Mouse (Mus musculus) neural tube, embryonic 12.5 days (tissue): ENCODE measurements at regions not wholly inside any gene's neighbourhood (a gene's known extent, or its start where the extent isn't known, plus 50 kb on each side); places are given as distances from the start of the nearest gene placed in this dataset.

Experiments
- ATAC-seq: fragments of 200-750 bp; cut with Nextera tagmentation; 2 replicates; pipeline ENCODE4 v1.8.0; 2017; ENCODE audit warnings: low read depth, mild to moderate bottlenecking, moderate TSS enrichment, moderate library complexity; ENCODE audit not compliant: low FRiP score
- H3K27ac ChIP-seq: fragments of 300-500 bp; sonication (generic); 2 replicates; pipeline ENCODE4 v1.5.1; 2016
- H3K27me3 ChIP-seq: fragments of 300-500 bp; sonication (generic); replicated peaks from 2 replicates; pipeline ENCODE4 v1.6.1; 2016; ENCODE audit warnings: mild to moderate bottlenecking
- H3K36me3 ChIP-seq: fragments of 300-500 bp; sonication (generic); 2 replicates; pipeline ENCODE4 v1.6.1; 2016; ENCODE audit warnings: mild to moderate bottlenecking
- H3K4me1 ChIP-seq: fragments of 300-500 bp; sonication (generic); 2 replicates; pipeline ENCODE4 v1.6.1; 2016
- H3K4me2 ChIP-seq: fragments of 300-500 bp; sonication (generic); replicated peaks from 2 replicates; pipeline ENCODE4 v1.6.1; 2016; ENCODE audit warnings: mild to moderate bottlenecking
- H3K4me3 ChIP-seq: fragments of 300-500 bp; sonication (generic); 2 replicates; pipeline ENCODE4 v1.5.1; 2016
- H3K9ac ChIP-seq: fragments of 300-500 bp; sonication (generic); 2 replicates; pipeline ENCODE4 v1.6.1; 2016; ENCODE audit warnings: mild to moderate bottlenecking
- H3K9me3 ChIP-seq: fragments of 300-500 bp; sonication (generic); 2 replicates; pipeline ENCODE4 v1.6.1; 2016; ENCODE audit warnings: mild to moderate bottlenecking
- WGBS: fragments of 180-500 bp; shearing (Covaris S2); methylation state at CpG from one replicate; pipeline ENCODE4 v1.1.7; 2016; 5-methylcytosine and 5-hydroxymethylcytosine counted together

- WGBS: 74% methylated on average over 8 of the region's 8 CpGs
- H3K27ac ChIP-seq: no peak overlapping the region
- H3K4me3 ChIP-seq: no peak overlapping the region
- no peak overlapping the region for H3K9ac ChIP-seq
- no peak overlapping the region for H3K4me2 ChIP-seq
- no peaks in the 10 kb centered on the region for H3K9me3 ChIP-seq
- no peaks in the 10 kb centered on the region for H3K36me3 ChIP-seq
- no peaks in the 10 kb centered on the region for H3K27me3 ChIP-seq
- ATAC-seq: no peak
- H3K4me1 ChIP-seq: peaks cover 11% of the 10 kb centered on the region; the same call in 1 of the 2 replicates
Observed at GRCm38 (mm10) chr17:9927724-9928123, 258.2 kb upstream of the Pabpc6 start.

DNA sequence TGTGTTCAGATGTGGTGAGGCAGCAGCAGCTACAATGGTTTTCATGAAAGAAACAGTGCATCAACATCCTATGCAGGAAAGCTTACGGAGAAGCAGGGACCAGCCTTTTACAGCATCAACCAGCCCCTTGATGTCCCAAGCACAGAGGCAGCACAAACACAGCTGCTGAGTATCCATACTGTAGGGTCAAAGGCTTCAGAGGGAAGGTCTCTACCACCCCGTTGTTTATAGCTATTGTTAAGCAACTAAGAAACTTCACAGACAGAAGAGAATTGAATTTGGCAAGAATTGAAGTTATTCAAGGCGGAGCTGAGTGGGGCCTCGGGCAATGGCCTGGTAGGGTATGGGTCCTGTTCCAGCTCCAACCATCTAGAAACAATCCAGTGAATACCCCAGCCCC, 256.8 kb upstream of the Pabpc6 start:
- Histone ChIP-seq H3K27me3 (no peaks in the 10 kb centered on the region), H3K9ac (no peak overlapping the region), H3K4me2 (no peak overlapping the region), H3K4me3 (no peak overlapping the region), H3K4me1 (peaks cover 9% of the 10 kb centered on the region; the same call in 1 of the 2 replicates), H3K9me3 (no peaks in the 10 kb centered on the region), H3K27ac (no peak overlapping the region), H3K36me3 (no peaks in the 10 kb centered on the region)
- WGBS: 43% methylated on average over 4 of the region's 4 CpGs
- ATAC-seq: no peak

GRCm38 (mm10) chr17:9921326-9921725, 251.8 kb upstream of the Pabpc6 start:
- no peak for ATAC-seq

DNA sequence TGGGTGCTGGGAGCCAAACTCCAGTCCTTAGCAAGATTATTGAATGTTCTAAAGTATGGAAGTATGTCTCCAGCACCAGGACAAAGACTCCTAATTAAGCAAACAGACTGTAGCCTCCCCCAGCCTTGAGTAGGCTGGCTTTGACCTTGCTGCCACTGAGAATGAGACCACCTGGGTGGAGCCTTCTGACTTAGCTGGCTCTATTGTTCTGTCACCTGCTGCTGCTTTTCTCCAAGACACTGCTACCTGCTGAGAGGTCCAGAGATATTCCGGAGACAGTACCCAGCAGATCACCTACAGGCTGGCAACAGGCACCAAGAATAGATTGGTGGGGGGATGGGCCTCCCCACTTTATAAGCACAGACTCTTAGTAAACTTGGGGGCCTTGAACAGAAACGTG, 247.5 kb upstream of the Pabpc6 start:
- no peak overlapping the region for H3K9ac ChIP-seq
- no peak for ATAC-seq
- WGBS: 27% methylated on average over 2 of the region's 2 CpGs
- H3K9me3 ChIP-seq: no peaks in the 10 kb centered on the region
- H3K36me3 ChIP-seq: no peaks in the 10 kb centered on the region
- H3K4me1 ChIP-seq: peaks cover 5% of the 10 kb centered on the region; the same call in 1 of the 2 replicates
- H3K4me3 ChIP-seq: no peak overlapping the region
- no peak overlapping the region for H3K4me2 ChIP-seq
- H3K27ac ChIP-seq: no peak overlapping the region
- H3K27me3 ChIP-seq: no peaks in the 10 kb centered on the region

More at GRCm38 (mm10) chr17:9921326-9921725, 251.8 kb upstream of the Pabpc6 start:
- no peak overlapping the region for H3K27ac ChIP-seq
- H3K9ac ChIP-seq: no peak overlapping the region
- H3K4me1 ChIP-seq: no peaks in the 10 kb centered on the region
- H3K4me2 ChIP-seq: no peak overlapping the region
- WGBS: 91% methylated on average over 2 of the region's 2 CpGs
- no peak overlapping the region for H3K4me3 ChIP-seq
- H3K9me3 ChIP-seq: no peaks in the 10 kb centered on the region
- no peaks in the 10 kb centered on the region for H3K27me3 ChIP-seq
- H3K36me3 ChIP-seq: no peaks in the 10 kb centered on the region

- WGBS: 95% methylated on average over 2 of the region's 2 CpGs
- Histone ChIP-seq H3K27me3 (no peaks in the 10 kb centered on the region), H3K27ac (no peak overlapping the region), H3K4me3 (no peak overlapping the region), H3K4me2 (no peak overlapping the region), H3K9ac (no peak overlapping the region), H3K9me3 (no peaks in the 10 kb centered on the region), H3K4me1 (peaks cover 9% of the 10 kb centered on the region), H3K36me3 (no peaks in the 10 kb centered on the region)
- no peak for ATAC-seq
Observed at GRCm38 (mm10) chr17:9910856-9911255, 241.3 kb upstream of the Pabpc6 start.

GRCm38 (mm10) chr17:9907077-9907476, 237.6 kb upstream of the Pabpc6 start:
- Histone ChIP-seq H3K36me3 (no peaks in the 10 kb centered on the region), H3K4me1 (peaks cover 27% of the 10 kb centered on the region), H3K27me3 (no peaks in the 10 kb centered on the region), H3K9me3 (no peaks in the 10 kb centered on the region), H3K4me2 (no peak overlapping the region), H3K4me3 (no peak overlapping the region), H3K27ac (no peak overlapping the region), H3K9ac (no peak overlapping the region)
- 24% methylated on average over 1 of the region's 1 CpGs for whole genome bisulfite sequencing
- ATAC-seq: no peak

DNA sequence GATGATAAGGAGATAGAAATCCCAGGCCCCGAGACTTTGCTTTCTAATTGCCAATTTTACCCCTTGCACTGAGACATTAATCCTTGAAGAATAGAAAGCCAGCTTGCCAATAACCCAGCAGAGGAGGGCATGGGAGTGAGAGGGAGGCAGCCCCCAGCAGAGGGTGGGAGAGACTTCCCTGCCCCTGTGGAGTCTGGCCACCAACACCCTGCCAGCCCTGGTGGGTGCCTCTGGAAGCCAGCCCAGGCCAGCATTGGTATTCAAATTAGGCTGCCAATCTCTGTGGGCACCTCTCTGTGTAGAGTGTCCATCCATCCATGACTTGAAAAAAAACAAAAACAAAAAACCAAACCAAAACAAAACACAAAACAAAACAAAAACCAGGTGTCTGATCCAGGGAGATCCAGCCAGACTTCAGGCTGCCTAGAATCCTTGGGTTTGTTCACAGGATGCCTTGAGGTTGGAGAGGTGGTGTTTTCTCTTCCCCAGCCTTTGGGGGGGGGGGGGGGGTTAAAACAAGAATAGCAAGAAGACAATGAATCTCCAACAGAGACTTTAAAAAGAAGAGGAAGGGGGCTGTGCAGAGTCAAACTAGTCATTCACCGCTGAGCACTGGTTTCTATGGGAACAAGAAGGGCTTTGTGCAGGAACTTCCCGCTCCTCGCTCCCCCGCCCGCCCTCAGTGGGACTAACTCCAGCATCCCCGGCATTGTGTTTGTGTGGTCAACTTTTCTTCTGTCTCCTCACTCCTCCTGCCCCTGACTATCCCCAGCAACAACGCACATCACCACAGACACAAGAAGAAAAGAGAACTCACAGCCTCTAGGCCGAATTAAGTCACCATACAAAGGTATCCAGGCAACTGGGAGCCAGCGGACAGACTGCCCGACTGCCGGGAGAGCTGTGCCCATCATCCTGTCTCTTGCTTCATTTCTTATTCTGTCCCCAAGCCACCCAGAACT, 236.3 kb upstream of the Pabpc6 start:
- Histone ChIP-seq H3K9ac (no peak overlapping the region), H3K36me3 (no peaks in the 10 kb centered on the region), H3K9me3 (no peaks in the 10 kb centered on the region), H3K4me1 (peaks cover 27% of the 10 kb centered on the region), H3K4me2 (peak overlapping the region; percentile 54), H3K4me3 (no peak overlapping the region), H3K27ac (0 out of 2 replicates have a peak overlapping the region, but pooled peaks have one; percentile 42), H3K27me3 (no peaks in the 10 kb centered on the region)
- WGBS: 1% methylated on average over 12 of the region's 12 CpGs
- ATAC-seq: peak; percentile 91

DNA sequence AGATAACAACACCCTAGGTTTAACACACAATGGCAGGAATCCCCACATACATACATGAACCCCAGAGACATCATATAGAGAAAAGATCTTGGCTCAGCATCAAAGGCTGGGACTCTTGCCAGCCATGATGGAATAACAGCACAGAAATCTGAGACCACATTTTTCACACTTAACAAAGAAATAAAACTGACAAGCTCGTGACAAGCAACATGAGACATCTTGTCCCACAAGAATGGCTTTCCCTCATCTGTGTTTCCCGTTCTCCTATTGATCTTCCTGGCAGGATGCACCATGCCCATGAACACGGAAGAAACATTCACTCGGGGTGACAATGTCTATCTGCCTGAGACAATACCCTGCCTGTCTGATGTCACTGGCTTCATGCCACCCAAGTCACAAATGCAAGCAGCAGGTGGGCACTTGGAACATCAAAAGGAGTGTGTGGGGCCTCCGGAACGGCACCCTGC, 235.0 kb upstream of the Pabpc6 start:
- WGBS: 2% methylated on average over 6 of the region's 6 CpGs

DNA sequence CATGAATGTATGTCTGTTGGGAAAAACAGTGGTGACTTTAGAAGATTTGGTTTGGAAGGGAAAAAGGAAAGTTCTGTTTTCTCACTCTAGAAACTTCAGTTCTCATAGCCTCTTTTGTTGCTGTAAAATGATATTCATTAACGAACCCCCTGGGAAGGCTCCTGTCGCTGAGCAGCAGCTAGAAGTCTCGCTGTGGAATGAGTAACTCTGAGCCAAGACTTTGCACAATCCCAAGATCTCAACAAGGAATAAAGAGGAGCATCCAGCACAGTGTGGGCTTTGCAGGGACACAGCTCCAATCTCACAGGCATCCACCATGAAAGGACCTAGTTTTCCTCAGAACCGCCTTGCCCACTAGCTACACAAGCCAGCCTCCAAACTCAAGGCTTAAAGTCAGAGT, 233.8 kb upstream of the Pabpc6 start:
- no peak overlapping the region for H3K4me3 ChIP-seq
- H3K27ac ChIP-seq: no peak overlapping the region
- no peaks in the 10 kb centered on the region for H3K36me3 ChIP-seq
- no peak overlapping the region for H3K4me2 ChIP-seq
- no peak for ATAC-seq
- no peaks in the 10 kb centered on the region for H3K9me3 ChIP-seq
- WGBS: 70% methylated on average over 4 of the region's 4 CpGs
- H3K9ac ChIP-seq: no peak overlapping the region
- H3K4me1 ChIP-seq: peaks cover 33% of the 10 kb centered on the region
- no peaks in the 10 kb centered on the region for H3K27me3 ChIP-seq

More for the DNA sequence above, 235.0 kb upstream of the Pabpc6 start:
- no peak overlapping the region for H3K9ac ChIP-seq
- ATAC-seq: no peak
- H3K4me3 ChIP-seq: no peak overlapping the region
- no peaks in the 10 kb centered on the region for H3K9me3 ChIP-seq
- H3K4me1 ChIP-seq: peaks cover 30% of the 10 kb centered on the region
- H3K36me3 ChIP-seq: no peaks in the 10 kb centered on the region
- 0 out of 2 replicates have a peak overlapping the region, but pooled peaks have one; percentile 34 for H3K27ac ChIP-seq
- no peaks in the 10 kb centered on the region for H3K27me3 ChIP-seq
- 0 out of 2 replicates have a peak overlapping the region, but pooled peaks have one; percentile 7 for H3K4me2 ChIP-seq

- Histone ChIP-seq H3K36me3 (no peaks in the 10 kb centered on the region), H3K27ac (no peak overlapping the region), H3K9me3 (no peaks in the 10 kb centered on the region), H3K4me2 (no peak overlapping the region), H3K4me1 (peaks cover 23% of the 10 kb centered on the region; the same call in 1 of the 2 replicates), H3K4me3 (no peak overlapping the region), H3K9ac (no peak overlapping the region), H3K27me3 (no peaks in the 10 kb centered on the region)
- ATAC-seq: no peak
- 35% methylated on average over 2 of the region's 2 CpGs for WGBS
Observed at GRCm38 (mm10) chr17:9896964-9897363, 227.4 kb upstream of the Pabpc6 start.

GRCm38 (mm10) chr17:9895686-9896082, 226.2 kb upstream of the Pabpc6 start:
- Histone ChIP-seq H3K9ac (no peak overlapping the region), H3K4me3 (no peak overlapping the region), H3K4me1 (peaks cover 23% of the 10 kb centered on the region; the same call in 1 of the 2 replicates), H3K27ac (no peak overlapping the region), H3K36me3 (no peaks in the 10 kb centered on the region), H3K4me2 (no peak overlapping the region), H3K9me3 (no peaks in the 10 kb centered on the region), H3K27me3 (no peaks in the 10 kb centered on the region)
- WGBS: 76% methylated on average over 7 of the region's 7 CpGs
- no peak for ATAC-seq

DNA sequence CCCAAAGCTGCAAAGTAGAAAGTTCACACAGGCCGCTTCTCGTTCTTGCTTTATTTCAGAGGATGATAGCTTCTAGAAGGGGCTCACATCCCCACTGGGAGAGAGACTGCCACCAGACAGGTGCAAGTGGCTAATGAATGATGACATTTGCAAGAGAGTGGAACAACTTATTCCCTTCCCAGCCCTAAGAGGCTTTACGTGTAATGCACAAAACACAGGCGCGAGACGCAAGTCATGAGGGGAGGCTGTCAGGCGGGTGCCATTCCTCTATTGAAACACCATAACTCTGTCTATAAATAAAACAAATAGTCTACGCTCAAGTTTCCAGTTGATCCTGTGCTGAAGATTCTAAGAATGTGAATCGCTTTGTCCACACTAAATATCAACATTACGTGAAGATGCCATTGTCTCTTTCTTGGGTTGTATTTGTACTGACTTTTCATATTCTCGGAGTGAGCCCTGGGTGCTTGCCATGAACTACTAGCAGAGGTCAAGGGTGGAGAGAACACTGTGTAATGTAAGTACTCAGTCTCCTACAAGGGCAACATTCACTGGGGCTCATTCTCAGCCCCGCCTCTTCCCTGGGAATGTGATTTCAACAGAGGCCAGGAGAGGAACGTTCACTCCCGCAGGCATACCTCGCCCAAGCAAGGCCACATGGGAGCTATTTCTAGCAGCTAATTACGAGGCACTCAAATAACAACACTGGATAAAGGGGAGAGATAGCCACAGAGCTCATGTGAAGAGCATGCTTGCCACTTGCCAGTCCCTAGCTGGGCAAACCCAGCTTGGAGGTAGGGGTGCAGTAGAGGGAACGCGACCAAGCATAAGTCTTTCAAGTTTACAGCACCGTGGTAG, 225.5 kb upstream of the Pabpc6 start:
- no peaks in the 10 kb centered on the region for H3K27me3 ChIP-seq
- no peaks in the 10 kb centered on the region for H3K9me3 ChIP-seq
- H3K4me1 ChIP-seq: peaks cover 23% of the 10 kb centered on the region; the same call in 1 of the 2 replicates
- H3K36me3 ChIP-seq: no peaks in the 10 kb centered on the region
- no peak overlapping the region for H3K4me2 ChIP-seq
- ATAC-seq: no peak
- 61% methylated on average over 19 of the region's 19 CpGs for WGBS
- no peak overlapping the region for H3K9ac ChIP-seq
- H3K4me3 ChIP-seq: no peak overlapping the region
- no peak overlapping the region for H3K27ac ChIP-seq
